Mouse (Mus musculus) cerebellum, adult 11 months (tissue): ENCODE results near the gene Txndc9.

Experiments
- DNase-seq: peaks from one replicate; pipeline ENCODE4 v3.0.0; 2022

The Txndc9 gene

DNA sequence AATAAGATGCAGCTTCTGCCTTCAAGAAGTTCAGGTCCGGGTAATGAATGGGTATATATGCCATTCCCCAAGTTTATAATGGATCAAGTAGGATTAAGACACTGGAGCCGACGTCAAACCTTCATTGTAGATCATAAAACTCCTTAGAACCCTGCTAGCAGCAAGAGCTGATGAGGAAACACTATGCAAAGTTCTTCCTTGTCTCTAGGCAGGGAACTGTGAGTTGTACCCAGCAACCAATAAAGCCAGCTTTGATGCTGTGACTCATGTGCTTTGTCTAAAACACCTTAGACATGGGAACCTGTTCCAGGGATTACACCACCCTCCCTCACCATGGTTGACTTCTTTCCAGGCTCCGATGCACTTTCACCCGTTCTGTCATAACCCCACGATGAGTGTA, 28.9 kb downstream of the Txndc9 start:
- no peak for DNase-seq

DNA sequence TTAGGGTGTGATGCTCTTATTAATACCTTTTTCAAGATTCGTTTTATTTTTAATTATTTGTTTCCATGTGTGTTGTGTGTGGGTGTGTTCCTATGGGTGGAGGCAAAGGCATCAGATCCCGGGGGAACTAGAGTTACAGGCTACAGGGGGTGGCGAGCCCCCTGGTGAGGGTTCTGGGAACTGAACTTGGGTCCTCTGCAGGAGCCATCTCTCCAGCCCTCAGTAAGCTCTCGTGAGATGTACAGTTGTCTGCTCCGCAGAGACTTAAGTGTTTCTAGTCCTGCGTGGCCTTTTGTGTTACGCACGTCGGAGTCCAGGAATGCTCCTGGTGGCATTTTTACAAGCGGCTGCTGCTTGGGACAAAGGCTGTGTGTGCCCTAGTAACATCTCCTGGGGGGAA, 32.1 kb downstream of the Txndc9 start:
- no peak for DNase-seq

DNA sequence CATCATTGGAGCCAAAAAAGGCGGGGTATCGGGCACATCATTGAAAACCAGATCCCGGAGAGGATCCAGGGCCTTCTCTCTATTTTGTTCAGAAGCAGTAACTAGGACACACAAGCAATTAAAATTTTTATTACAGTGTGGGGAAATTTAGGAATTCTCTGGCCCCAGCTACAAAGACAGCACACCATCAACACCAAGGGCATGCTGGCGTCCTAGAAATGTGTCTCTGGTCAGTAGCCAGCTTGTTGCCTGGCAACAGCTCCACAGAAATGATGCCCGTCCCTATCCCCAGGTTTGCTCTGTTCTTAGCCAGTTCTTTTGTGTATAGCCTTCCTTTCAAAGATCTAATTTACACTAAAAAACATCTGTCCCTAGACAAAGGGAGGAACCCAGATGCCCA, 38.2 kb downstream of the Txndc9 start:
- peak; percentile 5 for DNase-seq

DNA sequence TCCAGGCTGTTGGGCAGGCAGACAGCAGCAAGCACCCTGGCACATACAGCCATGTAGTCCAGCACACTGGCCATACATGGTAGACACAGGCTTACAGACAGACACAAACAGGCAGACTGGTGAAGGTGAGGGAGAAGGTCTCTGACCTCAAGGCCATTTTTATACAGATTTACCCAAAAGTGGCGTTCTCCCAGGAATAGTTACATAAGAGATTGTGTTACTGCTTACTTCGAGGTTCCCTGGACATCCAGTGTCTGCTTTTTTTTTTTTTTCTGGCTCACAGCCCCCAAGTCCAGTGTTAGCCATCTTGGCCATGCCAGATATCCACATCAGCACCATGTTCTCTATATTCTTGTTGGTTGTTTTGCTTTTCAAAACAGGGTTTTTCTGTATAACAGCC, 39.2 kb downstream of the Txndc9 start:
- DNase-seq: no peak

DNA sequence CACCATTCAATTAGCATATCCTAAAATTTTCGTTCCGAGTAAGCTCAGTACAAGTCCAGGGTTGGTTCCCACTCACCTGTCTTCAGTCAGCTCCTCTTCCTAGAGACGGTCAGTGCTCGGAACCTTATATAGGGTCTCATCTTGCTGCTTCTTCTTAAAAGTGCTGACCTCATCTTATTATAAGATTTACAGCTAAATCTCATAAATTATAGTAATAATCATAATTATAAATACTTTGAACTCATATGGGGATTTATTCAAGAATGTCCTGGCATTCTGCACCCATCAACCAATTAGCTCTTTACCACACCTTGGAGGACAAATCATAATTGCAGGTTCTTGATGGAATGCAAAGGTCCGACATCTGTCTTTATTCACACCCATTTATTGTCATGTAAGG, 40.0 kb downstream of the Txndc9 start, which contains the start of gene Lyg1:
Lyg1 (minus strand) TSS at position 101 of the 400 bp plus-strand sequence.
- no peak for DNase-seq

DNA sequence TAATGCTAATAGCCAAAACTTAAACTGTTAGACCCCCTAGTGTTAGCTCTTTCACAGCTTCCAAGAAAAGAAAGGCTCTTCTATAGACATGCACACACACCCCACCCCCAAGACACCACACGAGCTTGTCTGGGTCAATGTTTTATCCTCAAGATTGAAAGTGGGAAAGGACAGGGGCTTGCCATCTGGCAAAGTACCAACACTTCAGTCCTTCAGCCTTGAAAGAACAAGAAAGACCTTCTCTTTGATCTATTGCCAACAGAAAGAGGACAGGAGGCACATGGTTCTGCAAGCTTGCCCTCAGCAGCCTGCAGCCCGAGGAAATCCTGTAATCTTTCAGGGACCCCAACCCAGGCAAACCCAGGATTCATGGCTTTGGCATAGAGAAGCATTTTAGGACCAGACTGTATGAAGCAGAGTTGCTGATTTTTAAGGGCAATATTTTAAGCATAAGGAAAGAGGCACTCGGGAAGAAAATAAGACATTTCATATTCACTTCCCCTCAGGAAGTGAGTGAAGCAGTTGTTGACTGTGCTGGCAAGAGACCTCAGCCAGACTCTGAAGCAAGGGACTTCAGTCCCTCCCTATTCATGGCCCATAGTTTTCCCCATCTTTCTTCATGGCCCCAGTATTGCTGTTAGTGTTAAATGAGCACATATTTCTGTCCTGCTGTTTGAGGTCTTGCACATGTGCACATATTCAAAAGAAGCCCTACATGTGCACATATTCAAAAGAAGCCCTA, 40.8 kb downstream of the Txndc9 start:
- no peak for DNase-seq

DNA sequence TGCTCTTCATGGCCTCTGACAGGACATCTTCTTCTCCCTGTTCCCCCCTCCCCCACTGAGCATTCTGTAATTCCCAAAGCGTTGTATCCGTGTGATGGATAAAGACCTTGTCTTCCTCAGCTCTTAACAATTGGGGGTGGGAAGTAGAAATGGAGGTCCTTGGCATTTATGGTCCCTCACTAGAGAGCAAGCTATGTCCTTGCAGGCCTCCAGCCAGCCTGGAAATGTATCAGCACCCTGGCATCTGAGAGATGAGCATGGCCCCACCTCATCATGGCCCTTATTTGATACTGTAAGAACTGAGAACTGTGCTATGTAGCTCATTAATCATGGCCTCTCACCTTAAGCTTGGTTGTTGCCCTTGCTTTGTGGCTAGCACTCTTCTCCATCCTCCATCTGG, 42.4 kb downstream of the Txndc9 start:
- DNase-seq: no peak

DNA sequence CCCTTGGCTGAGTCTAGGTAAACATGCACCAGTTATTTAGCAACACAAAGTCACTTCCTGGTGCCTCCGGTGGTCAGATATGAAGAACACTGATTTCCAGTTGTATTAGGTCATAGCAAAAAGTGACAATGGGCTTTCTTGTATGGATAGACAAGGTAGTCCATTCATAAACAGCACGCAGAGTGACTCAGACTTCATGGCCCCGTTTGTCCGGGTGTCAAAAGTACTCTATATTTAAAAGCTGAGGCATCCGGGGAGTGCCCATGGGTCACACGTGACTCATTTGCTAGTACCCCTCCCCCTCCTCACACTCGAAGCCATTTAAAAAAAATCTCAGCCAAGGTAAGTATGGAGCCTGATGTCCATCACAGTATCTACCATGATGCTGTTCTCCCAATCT, 42.9 kb downstream of the Txndc9 start:
- DNase-seq: no peak

DNA sequence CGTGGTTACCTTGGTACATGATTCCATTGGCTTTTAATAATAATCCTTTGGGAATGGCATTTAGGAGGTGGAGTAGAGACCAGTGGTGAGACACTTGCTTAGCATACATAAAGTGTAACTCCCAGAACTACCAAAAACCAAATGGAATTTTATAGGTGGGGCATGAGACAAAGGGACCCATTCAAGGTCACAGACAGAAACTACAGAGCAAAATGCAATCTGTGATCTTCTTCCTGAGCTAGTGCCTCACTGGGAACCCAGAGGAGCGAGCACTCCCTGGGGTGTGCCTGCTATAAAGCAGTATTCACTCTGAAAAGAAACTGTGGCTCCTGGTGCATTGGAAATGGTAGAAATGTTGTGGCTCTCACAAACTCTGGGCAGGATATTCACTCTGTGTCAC, 48.8 kb downstream of the Txndc9 start:
- no peak for DNase-seq
